Mouse (Mus musculus) myocyte (in vitro differentiated cells): ENCODE data around the gene Cldn9.

Experiments used
- E2F4 ChIP-seq: IDR thresholded peaks from one replicate; pipeline ENCODE4 v1.6.1; 2011; ENCODE audit warnings: mild to moderate bottlenecking, control low read depth, moderate library complexity; ENCODE audit not compliant: insufficient read depth
- TCF12 ChIP-seq: IDR thresholded peaks from one replicate; pipeline ENCODE4 v1.6.1; 2011; ENCODE audit warnings: mild to moderate bottlenecking, control low read depth; ENCODE audit not compliant: poor library complexity, insufficient read depth, severe bottlenecking

DNA sequence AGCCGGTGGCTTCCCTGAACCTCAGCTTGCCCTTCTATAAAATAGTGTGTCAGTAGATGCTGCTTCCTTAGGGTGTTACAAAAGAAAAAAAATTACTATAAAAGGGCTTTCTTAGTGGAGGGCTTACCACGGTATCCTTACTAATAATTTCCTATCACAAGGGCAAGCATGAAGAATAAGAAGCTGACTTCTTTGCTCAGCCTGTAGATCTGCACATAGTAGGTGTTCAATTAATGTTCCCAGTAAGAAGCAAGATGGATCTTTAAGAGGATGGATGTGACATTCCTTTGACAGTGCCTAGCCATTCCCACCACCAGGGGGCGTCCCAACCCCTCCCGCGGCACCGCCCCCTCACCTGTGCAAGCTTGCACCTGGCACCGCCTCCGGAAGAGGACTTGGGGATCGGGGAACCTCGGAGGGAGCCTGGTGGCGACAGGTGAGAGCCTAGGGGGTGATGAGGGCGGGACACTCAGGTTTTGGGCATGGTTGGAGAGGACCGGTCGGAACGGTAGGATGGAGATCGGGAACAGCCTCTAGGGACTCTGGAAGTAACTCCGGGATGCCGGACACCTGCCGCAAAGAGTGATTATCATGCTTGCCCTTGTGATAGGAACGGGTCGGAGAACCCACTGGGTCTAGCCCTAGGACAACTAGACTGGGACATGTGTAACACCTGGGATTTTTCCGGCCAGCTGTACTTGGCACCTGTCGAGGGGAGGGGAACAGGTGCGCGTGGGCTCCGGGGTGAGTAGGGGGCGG, 23.5 kb downstream of the Cldn9 start, which contains the start of gene Bicdl2:
- TF ChIP-seq E2F4 = no peak
- no peak for TF ChIP-seq TCF12
